Mouse (Mus musculus) ES-Bruce4 (cell line): Measurements from ENCODE around the gene Matk. TPM values are rescaled to one million over a fixed set of nuclear protein-coding genes. Genes with fewer than 3 reads are reported as not detected.
A peak's percentile ranks its signal among the peaks of the same experiment; 100 is the strongest.

Source experiments
- H3K27ac ChIP-seq: 2 replicates; pipeline ENCODE4 v1.5.1; 2012; ENCODE audit warnings: low read length, inconsistent platforms; ENCODE audit not compliant: insufficient read depth
- H3K27me3 ChIP-seq: 2 replicates; pipeline ENCODE4 v1.6.1; 2012; ENCODE audit warnings: mild to moderate bottlenecking, low read length, inconsistent platforms; ENCODE audit not compliant: control insufficient read depth, poor library complexity, insufficient read depth, severe bottlenecking
- H3K36me3 ChIP-seq: 2 replicates; pipeline ENCODE4 v1.6.1; 2012; ENCODE audit warnings: inconsistent platforms, mild to moderate bottlenecking, low read length, moderate library complexity; ENCODE audit not compliant: control insufficient read depth, poor library complexity, insufficient read depth, severe bottlenecking
- H3K4me1 ChIP-seq: one replicate; pipeline ENCODE4 v1.8.1; 2011; ENCODE audit warnings: low read length; ENCODE audit not compliant: control insufficient read depth, insufficient read depth
- H3K4me3 ChIP-seq: 2 replicates; pipeline ENCODE4 v1.5.1; 2011; ENCODE audit warnings: low read depth, mild to moderate bottlenecking, low read length
- H3K9ac ChIP-seq: 2 replicates; pipeline ENCODE4 v1.6.1; 2012; ENCODE audit warnings: low read depth, mild to moderate bottlenecking, inconsistent platforms; ENCODE audit not compliant: poor library complexity, severe bottlenecking
- H3K9me3 ChIP-seq: replicated peaks from 2 replicates; pipeline ENCODE4 v1.6.1; 2012; ENCODE audit warnings: mild to moderate bottlenecking, low read length, inconsistent platforms; ENCODE audit not compliant: control insufficient read depth, poor library complexity, insufficient read depth, severe bottlenecking
- CTCF ChIP-seq: IDR thresholded peaks from one replicate; pipeline ENCODE4 v1.8.1; 2011; ENCODE audit warnings: low read depth, low read length
- EP300 ChIP-seq: IDR thresholded peaks from 2 replicates; pipeline ENCODE4 v1.6.1; 2011; ENCODE audit warnings: low read depth, low read length; ENCODE audit not compliant: insufficient read depth
- POLR2A ChIP-seq: IDR thresholded peaks from one replicate; pipeline ENCODE4 v1.8.1; 2011; ENCODE audit warnings: low read length; ENCODE audit not compliant: insufficient read depth
- polyA plus RNA-seq: library from polyadenylated mRNA; stranded (reverse); fragments of >200 nt; gene quantifications from 2 replicates; pipeline ENCODE4 v1.2.4, GENCODE M21; 2011; ENCODE audit warnings: low read depth; ENCODE audit not compliant: missing spikeins, insufficient read depth, insufficient read length

Gene Matk
- polyA plus RNA-seq, 1 experiment: 1.1 TPM

DNA sequence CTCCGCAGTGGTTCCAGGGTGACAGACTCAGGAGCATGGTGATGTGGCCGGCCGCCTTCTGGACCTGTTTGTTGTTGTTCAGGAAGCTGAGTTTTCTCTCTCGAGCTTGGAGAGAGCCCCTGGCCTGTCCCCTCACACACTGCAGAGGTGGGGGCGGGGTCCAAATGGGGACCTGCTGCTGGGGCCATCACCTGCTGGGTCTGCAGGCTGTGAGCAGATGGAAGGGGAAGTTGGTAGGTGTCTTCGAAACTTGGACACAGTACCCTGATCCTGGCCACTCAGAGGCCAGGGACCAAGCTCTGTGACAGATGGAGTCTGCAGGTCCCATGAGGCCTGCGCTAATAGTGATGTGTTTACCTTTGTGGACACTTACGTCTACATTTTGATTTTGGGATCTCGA lies 48.6 kb downstream of the Matk start:
- H3K9ac ChIP-seq: no peak overlapping the region
- peaks cover 2% of the 10 kb centered on the region for H3K4me1 ChIP-seq
- TF ChIP-seq CTCF (no peak), EP300 (no peak)
- H3K27me3 ChIP-seq: no peaks in the 10 kb centered on the region
- no peak overlapping the region for H3K27ac ChIP-seq
- no peaks in the 10 kb centered on the region for H3K36me3 ChIP-seq
- H3K9me3 ChIP-seq: no peaks in the 10 kb centered on the region
- H3K4me3 ChIP-seq: no peak overlapping the region

DNA sequence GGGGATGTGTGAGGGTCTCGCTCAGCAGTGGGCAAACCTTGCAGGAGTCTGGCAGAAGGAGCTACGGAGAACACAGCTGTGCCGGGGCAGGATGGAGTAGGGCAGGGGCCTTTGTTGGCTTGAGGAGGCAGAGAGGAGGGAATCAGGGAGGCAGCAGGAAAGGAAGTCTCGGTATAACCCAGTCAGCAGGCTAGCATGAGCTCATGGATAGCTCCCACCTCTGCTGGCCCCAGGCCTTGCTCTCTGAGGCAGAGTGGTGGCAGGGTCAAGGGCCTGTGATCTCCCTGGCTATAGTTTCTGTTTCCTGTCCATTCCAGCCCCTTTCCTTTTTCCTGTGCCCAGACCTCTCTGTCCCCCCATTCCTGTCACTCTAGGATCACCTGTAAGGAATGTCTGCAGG lies 49.6 kb downstream of the Matk start:
- peaks cover 2% of the 10 kb centered on the region for H3K4me1 ChIP-seq
- no peak for TF ChIP-seq CTCF
- no peak for TF ChIP-seq EP300
- TF ChIP-seq POLR2A: no peak
- no peak overlapping the region for H3K9ac ChIP-seq
- no peaks in the 10 kb centered on the region for H3K36me3 ChIP-seq
- H3K4me3 ChIP-seq: no peak overlapping the region
- no peaks in the 10 kb centered on the region for H3K9me3 ChIP-seq
- no peak overlapping the region for H3K27ac ChIP-seq
- H3K27me3 ChIP-seq: no peaks in the 10 kb centered on the region

DNA sequence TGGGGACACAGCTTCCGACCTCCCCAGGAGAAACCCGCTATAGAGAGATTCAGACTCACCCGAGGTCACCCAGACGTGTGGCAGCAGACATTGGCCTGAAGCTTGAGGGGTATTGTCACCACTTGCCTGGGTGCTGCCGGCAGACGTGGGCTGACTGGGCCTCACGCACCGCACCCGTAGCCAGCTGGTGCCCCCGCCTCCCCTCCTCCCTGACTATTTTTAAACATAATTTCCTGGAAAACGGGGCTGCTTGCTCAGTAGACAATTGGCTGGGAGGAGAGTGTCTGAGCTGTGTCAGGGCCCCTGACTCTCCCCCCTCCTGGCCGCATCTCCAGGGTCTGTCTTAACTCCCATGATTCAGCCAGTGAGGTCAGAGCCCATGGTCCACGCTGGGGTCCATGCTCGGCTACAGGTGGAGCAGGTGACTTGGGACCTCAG lies 50.1 kb downstream of the Matk start:
- Histone ChIP-seq H3K4me1 (peaks cover 2% of the 10 kb centered on the region), H3K27me3 (no peaks in the 10 kb centered on the region), H3K27ac (no peak overlapping the region), H3K4me3 (no peak overlapping the region), H3K36me3 (no peaks in the 10 kb centered on the region), H3K9me3 (no peaks in the 10 kb centered on the region), H3K9ac (no peak overlapping the region)
- TF ChIP-seq POLR2A (no peak), CTCF (no peak), EP300 (no peak)

DNA sequence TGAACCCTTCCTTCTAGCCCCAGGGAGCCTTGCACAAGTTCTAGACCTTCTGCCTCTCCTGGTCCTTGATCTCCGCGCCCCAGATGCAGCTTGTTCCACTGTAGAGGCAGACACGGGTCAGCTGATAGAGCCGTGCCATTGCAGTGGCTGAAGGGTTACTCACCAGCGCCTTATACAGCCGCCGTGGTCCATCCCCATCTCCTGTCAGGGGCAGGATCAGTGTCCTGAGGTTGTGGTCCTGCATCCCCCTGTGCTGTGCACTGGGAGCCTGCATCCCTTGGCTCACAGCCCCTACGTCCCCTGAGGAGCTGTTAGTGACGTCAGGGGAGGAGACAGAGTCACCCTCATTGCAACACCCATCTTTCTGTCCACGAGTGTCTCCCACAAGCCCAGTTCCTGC lies 50.5 kb downstream of the Matk start:
- Histone ChIP-seq H3K36me3 (no peaks in the 10 kb centered on the region), H3K4me1 (no peaks in the 10 kb centered on the region)

DNA sequence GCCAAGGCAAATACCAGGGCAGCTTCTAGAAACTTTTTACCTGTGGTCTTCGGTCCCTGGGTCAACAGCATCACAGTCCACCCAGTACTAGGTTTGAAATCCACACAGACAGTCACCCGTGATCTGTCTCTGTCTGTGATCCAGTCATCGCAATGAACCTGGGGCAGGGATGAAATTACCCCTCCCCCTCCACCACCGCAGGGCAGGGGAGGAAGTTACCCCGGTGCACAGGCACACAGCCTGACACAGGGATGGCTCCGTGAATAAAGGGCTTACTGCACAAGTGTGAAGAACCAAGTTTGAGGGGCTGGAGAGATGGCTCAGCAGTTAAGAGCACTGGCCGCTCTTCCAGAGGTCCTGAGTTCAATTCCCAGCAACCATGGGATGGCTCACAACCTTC lies 51.0 kb downstream of the Matk start:
- Histone ChIP-seq H3K36me3 (no peaks in the 10 kb centered on the region), H3K27me3 (no peaks in the 10 kb centered on the region), H3K9me3 (no peaks in the 10 kb centered on the region), H3K4me1 (no peaks in the 10 kb centered on the region), H3K27ac (no peak overlapping the region), H3K9ac (no peak overlapping the region), H3K4me3 (no peak overlapping the region)
- no peak for TF ChIP-seq POLR2A
- TF ChIP-seq CTCF: no peak
- no peak for TF ChIP-seq EP300

More for the DNA sequence above, 50.5 kb downstream of the Matk start:
- TF ChIP-seq POLR2A (no peak), EP300 (no peak), CTCF (no peak)
- Histone ChIP-seq H3K9me3 (no peaks in the 10 kb centered on the region), H3K27ac (no peak overlapping the region), H3K27me3 (no peaks in the 10 kb centered on the region), H3K9ac (no peak overlapping the region), H3K4me3 (no peak overlapping the region)

DNA sequence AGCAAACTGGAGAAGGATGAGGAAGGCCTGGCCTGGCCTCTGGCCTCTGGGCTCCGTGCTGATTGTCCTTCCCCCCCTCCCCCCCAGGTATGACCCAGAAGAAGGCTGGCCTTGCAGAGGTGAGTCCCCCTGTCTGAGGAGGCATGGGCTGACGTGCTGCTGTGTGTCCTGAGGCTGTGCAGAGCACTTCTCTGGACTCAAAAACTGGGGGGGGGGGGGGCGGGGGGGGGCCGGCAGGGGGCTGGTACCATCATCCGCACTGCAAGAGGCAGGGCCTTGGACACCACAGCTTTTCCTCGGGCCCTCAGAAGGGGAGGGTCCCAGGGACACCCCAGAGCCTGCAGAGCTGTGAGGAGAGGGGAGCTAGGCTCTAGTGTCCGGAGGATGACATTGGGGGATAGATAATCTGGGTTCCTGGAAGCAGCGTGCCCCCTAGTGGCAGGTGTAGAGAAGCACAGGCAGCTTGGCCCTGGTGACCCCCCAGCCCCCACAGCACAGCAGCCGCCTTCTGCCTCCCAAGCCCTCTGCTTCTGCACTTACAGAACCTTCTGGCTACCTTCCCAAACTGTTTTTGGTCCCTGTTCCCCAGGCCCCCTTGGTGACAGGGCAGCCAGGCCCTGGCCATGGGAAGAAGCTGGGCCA lies 52.0 kb downstream of the Matk start:
- TF ChIP-seq CTCF (peak; percentile 91), EP300 (peak; percentile 27; the same call in 1 of the 2 replicates), POLR2A (no peak)
- Histone ChIP-seq H3K9ac (no peak overlapping the region), H3K27ac (no peak overlapping the region), H3K4me3 (no peak overlapping the region), H3K4me1 (no peaks in the 10 kb centered on the region), H3K9me3 (no peaks in the 10 kb centered on the region), H3K36me3 (no peaks in the 10 kb centered on the region), H3K27me3 (no peaks in the 10 kb centered on the region)
